ENCODE assay signal across 26 mouse cellular contexts in genomic region chr6:106423471-106423870, GRCm38 (mm10).
"Had no signal": no experiment of that assay in that cellular context is flagged by ENCODE, and none has a peak within 500 bp of the region (broad histone marks: within the 10 kb centered on the region; RNA-seq: fewer than 3 reads in every experiment).

No protein-coding gene starts in this region.

- H3K36me3 ChIP-seq: heart, embryonic 13.5 days; heart, embryonic 15.5 days; hindbrain, embryonic 10.5 days; hindbrain, embryonic 12.5 days; limb, embryonic 10.5 days; limb, embryonic 12.5 days; liver, embryonic 13.5 days; liver, embryonic 15.5 days had no signal

- H3K27me3 ChIP-seq: heart, embryonic 13.5 days; heart, embryonic 15.5 days; hindbrain, embryonic 12.5 days; limb, embryonic 12.5 days; liver, embryonic 13.5 days; liver, embryonic 15.5 days had no signal

- H3K9ac ChIP-seq: heart, embryonic 13.5 days; heart, embryonic 15.5 days; hindbrain, embryonic 12.5 days; hindbrain, embryonic 14.5 days; limb, embryonic 12.5 days; liver, embryonic 13.5 days; liver, embryonic 15.5 days; liver, postnatal 0 days had no signal

- H3K27ac ChIP-seq: heart, adult 2 months; heart, embryonic 13.5 days; heart, embryonic 15.5 days; hindbrain, embryonic 10.5 days; hindbrain, embryonic 12.5 days; hindbrain, embryonic 14.5 days; layer of hippocampus, adult 2 months; left cerebral cortex, adult 2 months; limb, embryonic 10.5 days; limb, embryonic 12.5 days; liver, embryonic 13.5 days; liver, embryonic 15.5 days had no signal

- H3K4me2 ChIP-seq: heart, embryonic 11.5 days; heart, embryonic 13.5 days; heart, embryonic 15.5 days; hindbrain, embryonic 12.5 days; hindbrain, embryonic 14.5 days; limb, embryonic 12.5 days; liver, embryonic 11.5 days; liver, embryonic 13.5 days; liver, embryonic 15.5 days had no signal

- ATAC-seq: hindbrain, embryonic 16.5 days; inflammation-experienced regulatory T-cells, adult 6 months; liver, postnatal 0 days had no signal

- H3K9me3 ChIP-seq: heart, embryonic 13.5 days; heart, embryonic 15.5 days; hindbrain, embryonic 10.5 days; hindbrain, embryonic 12.5 days; limb, embryonic 10.5 days; limb, embryonic 12.5 days; liver, embryonic 13.5 days; liver, embryonic 15.5 days had no signal

- DNase-seq: gastrocnemius, postnatal 25 days; heart, adult 2 months; heart, postnatal 14 days; heart, postnatal 4 days; kidney, adult 18-20 months; kidney, adult 8-10 months; kidney, postnatal 10 days; kidney, postnatal 25 days; kidney, postnatal 4 days; liver; liver, embryonic 13.5 days; liver, postnatal 0 days had no signal

- H3K4me1 ChIP-seq: heart, embryonic 15.5 days; hindbrain, embryonic 10.5 days; hindbrain, embryonic 12.5 days; limb, embryonic 10.5 days; limb, embryonic 12.5 days; liver, embryonic 13.5 days; liver, embryonic 15.5 days had no signal

- H3K4me3 ChIP-seq: heart, adult 2 months; heart, embryonic 13.5 days; heart, embryonic 15.5 days; hindbrain, embryonic 10.5 days; hindbrain, embryonic 12.5 days; layer of hippocampus, adult 2 months; left cerebral cortex, adult 2 months; limb, embryonic 10.5 days; limb, embryonic 12.5 days; liver, embryonic 13.5 days; liver, embryonic 15.5 days had no signal
